ENCODE assay signal across 8 mouse cellular contexts in the genomic region with DNA sequence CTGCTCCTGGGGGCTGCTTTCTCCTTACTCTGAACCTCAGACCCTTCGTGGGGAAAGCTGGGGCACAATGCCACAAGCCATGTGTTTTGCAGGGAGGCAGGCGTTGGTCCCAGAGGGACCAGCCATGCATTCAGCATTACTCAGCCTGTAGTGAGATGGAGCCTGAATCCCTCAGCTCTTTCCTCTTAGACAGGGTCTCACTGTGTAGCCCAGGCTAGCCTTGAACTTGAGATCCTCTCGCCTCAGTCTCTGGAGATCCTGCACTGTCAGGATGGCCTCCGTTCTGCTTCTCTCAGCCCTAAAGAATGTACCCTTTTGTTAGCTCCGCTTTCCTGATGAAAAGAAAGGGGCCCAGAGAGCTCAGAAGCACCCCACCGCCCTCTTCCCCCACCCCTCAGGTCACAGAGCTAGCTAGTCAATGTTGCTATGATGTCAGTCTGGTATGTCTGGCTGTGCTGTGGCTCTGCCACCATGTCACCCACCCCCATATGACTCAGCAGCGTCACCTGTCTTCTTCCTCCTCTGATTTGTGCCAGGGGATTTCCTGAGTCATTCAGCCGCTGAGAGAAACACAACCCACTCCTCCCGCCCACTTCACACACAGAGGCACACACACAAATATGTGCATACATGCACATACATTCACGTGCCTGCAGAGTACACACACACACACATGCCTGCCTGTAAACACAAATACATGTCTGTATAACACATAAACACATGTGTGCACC. TPM values are rescaled to one million over a fixed set of nuclear protein-coding genes. Genes with fewer than 3 reads are reported as not detected.
DNase-seq lines count a peak whose midpoint lies in the region; ATAC-seq and TF ChIP-seq lines count a peak whose summit lies in the region.

No protein-coding gene starts in this region.

- H3K9ac ChIP-seq in heart, postnatal 0 days (replicated peaks; ENCODE audit: low read depth, low read length) = no peak overlapping the region
- H3K9ac ChIP-seq in heart, embryonic 12.5 days = no peak overlapping the region
- H3K9ac ChIP-seq in midbrain, embryonic 12.5 days (replicated peaks) = 0 out of 2 replicates have a peak overlapping the region, but pooled peaks have one; percentile 31
- no peak overlapping the region for H3K9ac ChIP-seq in kidney, embryonic 14.5 days (ENCODE audit: low read depth, low read length)

- H3K27ac ChIP-seq in heart, postnatal 0 days (ENCODE audit: low read depth) = no peak overlapping the region
- no peak overlapping the region for H3K27ac ChIP-seq in heart, embryonic 12.5 days (ENCODE audit: poor library complexity, severe bottlenecking)
- peak overlapping the region; percentile 35 for H3K27ac ChIP-seq in midbrain, embryonic 12.5 days (replicated peaks)
- no peak overlapping the region for H3K27ac ChIP-seq in kidney, embryonic 14.5 days (ENCODE audit: low read depth, low read length)

- DNase-seq in heart, postnatal 0 days (ENCODE audit: low spot score) = peak; percentile 13
- no peak for DNase-seq in kidney, postnatal 4 days

- no peaks in the 10 kb centered on the region for H3K36me3 ChIP-seq in heart, postnatal 0 days (replicated peaks; ENCODE audit: control insufficient read depth, insufficient read depth, low read length)
- H3K36me3 ChIP-seq in heart, embryonic 12.5 days = no peaks in the 10 kb centered on the region
- H3K36me3 ChIP-seq in midbrain, embryonic 12.5 days = no peaks in the 10 kb centered on the region
- no peaks in the 10 kb centered on the region for H3K36me3 ChIP-seq in kidney, embryonic 14.5 days (ENCODE audit: control insufficient read depth, insufficient read depth, low read length)

- 53% methylated on average over 10 of the region's 10 CpGs for WGBS in heart, postnatal 0 days
- 52% methylated on average over 10 of the region's 10 CpGs for WGBS in heart, embryonic 12.5 days
- WGBS in midbrain, embryonic 12.5 days = 19% methylated on average over 10 of the region's 10 CpGs
- WGBS in kidney, embryonic 14.5 days = 54% methylated on average over 10 of the region's 10 CpGs

- no peak for TF ChIP-seq EP300 in heart, postnatal 0 days (IDR thresholded peaks at IDR 0.05; ENCODE audit: low read depth)

- peaks cover 7% of the 10 kb centered on the region; the same call in 1 of the 2 replicates for H3K27me3 ChIP-seq in heart, postnatal 0 days (ENCODE audit: control insufficient read depth, insufficient read depth, low read length)
- peaks cover 18% of the 10 kb centered on the region for H3K27me3 ChIP-seq in heart, embryonic 12.5 days (replicated peaks)
- peaks cover 37% of the 10 kb centered on the region for H3K27me3 ChIP-seq in midbrain, embryonic 12.5 days
- H3K27me3 ChIP-seq in kidney, embryonic 14.5 days (ENCODE audit: control insufficient read depth, insufficient read depth, low read length) = peaks cover 12% of the 10 kb centered on the region; the same call in 1 of the 2 replicates

- no peaks in the 10 kb centered on the region for H3K9me3 ChIP-seq in heart, postnatal 0 days (replicated peaks; ENCODE audit: control insufficient read depth, low read length)
- H3K9me3 ChIP-seq in heart, embryonic 12.5 days (replicated peaks) = no peaks in the 10 kb centered on the region
- H3K9me3 ChIP-seq in midbrain, embryonic 12.5 days = no peaks in the 10 kb centered on the region
- H3K9me3 ChIP-seq in kidney, embryonic 14.5 days (ENCODE audit: control insufficient read depth, low read length) = no peaks in the 10 kb centered on the region

- H3K4me1 ChIP-seq in heart, postnatal 0 days (ENCODE audit: control insufficient read depth, insufficient read depth) = peaks cover 16% of the 10 kb centered on the region
- peaks cover 56% of the 10 kb centered on the region for H3K4me1 ChIP-seq in heart, embryonic 12.5 days (replicated peaks)
- peaks cover 66% of the 10 kb centered on the region for H3K4me1 ChIP-seq in midbrain, embryonic 12.5 days
- H3K4me1 ChIP-seq in kidney, embryonic 14.5 days (ENCODE audit: control insufficient read depth, insufficient read depth, low read length) = peaks cover 46% of the 10 kb centered on the region

- ATAC-seq in heart, postnatal 0 days (ENCODE audit: insufficient read depth, low read depth) = no peak
- ATAC-seq in heart, embryonic 12.5 days (ENCODE audit: insufficient number of reproducible peaks, low FRiP score) = no peak
- ATAC-seq in CD4-positive, CD25-positive, alpha-beta regulatory T cell, adult 4 months = peak; percentile 72
- ATAC-seq in frontal cortex, adult (ENCODE audit: low TSS enrichment) = peak; percentile 58
- ATAC-seq in midbrain, embryonic 12.5 days (ENCODE audit: low FRiP score, low read depth) = no peak
- ATAC-seq in kidney, embryonic 14.5 days (ENCODE audit: low FRiP score, low TSS enrichment) = no peak
- ATAC-seq in cerebellum, adult (ENCODE audit: insufficient number of reproducible peaks, low FRiP score, low TSS enrichment) = no peak

- H3K4me3 ChIP-seq in heart, postnatal 0 days (ENCODE audit: low read depth, low read length) = no peak overlapping the region
- H3K4me3 ChIP-seq in heart, embryonic 12.5 days = no peak overlapping the region
- H3K4me3 ChIP-seq in midbrain, embryonic 12.5 days = no peak overlapping the region
- no peak overlapping the region for H3K4me3 ChIP-seq in kidney, embryonic 14.5 days (ENCODE audit: low read length)

- no peak for TF ChIP-seq CTCF in heart, postnatal 0 days (IDR thresholded peaks at IDR 0.05; ENCODE audit: low read depth)

- H3K4me2 ChIP-seq in heart, postnatal 0 days (ENCODE audit: low read depth, low read length) = no peak overlapping the region
- no peak overlapping the region for H3K4me2 ChIP-seq in heart, embryonic 12.5 days
- 0 out of 2 replicates have a peak overlapping the region, but pooled peaks have one; percentile 11 for H3K4me2 ChIP-seq in midbrain, embryonic 12.5 days (replicated peaks)
- H3K4me2 ChIP-seq in kidney, embryonic 14.5 days (replicated peaks; ENCODE audit: low read depth, low read length) = no peak overlapping the region

RNA-seq across cellular contexts. Expression of a gene that starts 2.7 kb away (rescaled TPM):
- 18.7 and 30.8 TPM in 2 replicates for total RNA-seq in heart, postnatal 0 days (2014; rRNA removed; ENCODE audit: low replicate concordance)
- 4.1 and 5.4 TPM in 2 replicates for polyA plus RNA-seq in heart, postnatal 0 days (2015; fragmentation: Nextera tagmentation; extraction: Ambion mirVana)
- polyA plus RNA-seq in heart, embryonic 12.5 days (2016; fragmentation: Nextera tagmentation; extraction: Ambion mirVana) = 14.0 and 15.3 TPM in 2 replicates
- 1 to 10 TPM; 2.2 to 4.2 TPM for polyA plus RNA-seq in CD4-positive, CD25-positive, alpha-beta regulatory T cell, adult 4 months (2017; shearing (Covaris generic))
- polyA plus RNA-seq in midbrain, embryonic 12.5 days (2016; fragmentation: Nextera tagmentation; extraction: Ambion mirVana) = 26.5 and 28.8 TPM in 2 replicates
- 11.3 and 12.1 TPM in 2 replicates for polyA plus RNA-seq in kidney, embryonic 14.5 days (2014; fragmentation: Nextera tagmentation; extraction: Ambion mirVana)

RNA-seq across cellular contexts. Expression of a gene that starts 48.3 kb away (rescaled TPM):
- not detected in 2 replicates for total RNA-seq in heart, postnatal 0 days (2014; rRNA removed; ENCODE audit: low replicate concordance)
- 0.44 TPM in 1 of 2 replicates, not detected in the other for polyA plus RNA-seq in heart, postnatal 0 days (2015; fragmentation: Nextera tagmentation; extraction: Ambion mirVana)
- not detected in 2 replicates for polyA plus RNA-seq in heart, embryonic 12.5 days (2016; fragmentation: Nextera tagmentation; extraction: Ambion mirVana)
- polyA plus RNA-seq in CD4-positive, CD25-positive, alpha-beta regulatory T cell, adult 4 months (2017; shearing (Covaris generic)) = not detected
- polyA plus RNA-seq in midbrain, embryonic 12.5 days (2016; fragmentation: Nextera tagmentation; extraction: Ambion mirVana) = 1.3 and 2.3 TPM in 2 replicates
- polyA plus RNA-seq in kidney, embryonic 14.5 days (2014; fragmentation: Nextera tagmentation; extraction: Ambion mirVana) = 0.24 TPM in 1 of 2 replicates, not detected in the other

Comparison
In these comparisons a context has a peak if more than half of its experiments do, and no peak if none do; other contexts are left out.
1. ATAC-seq: peak in CD4-positive, CD25-positive, alpha-beta regulatory T cell, adult 4 months (single experiment) and frontal cortex, adult (single experiment); none in heart, postnatal 0 days (single experiment), heart, embryonic 12.5 days (single experiment), midbrain, embryonic 12.5 days (single experiment), kidney, embryonic 14.5 days (single experiment) and cerebellum, adult (single experiment).